Mouse (Mus musculus): ENCODE results near the gene Pdzd2.

GRCm38 (mm10) chr15:12638370-12639030 lies 101.2 kb downstream of the Pdzd2 start:
- TF ChIP-seq CTCF (IDR thresholded peaks at IDR 0.05; ENCODE audit: control insufficient read depth, insufficient read depth, insufficient replicate concordance, low read depth, low read length) (no peak), POLR2A (IDR thresholded peaks at IDR 0.05; ENCODE audit: control insufficient read depth, low read depth, low read length) (no peak)

All from testis, adult 2 months (tissue).